Mouse (Mus musculus): Measurements from ENCODE around the gene Rem1. TPM values are rescaled to one million over a fixed set of nuclear protein-coding genes. Genes with fewer than 3 reads are reported as not detected.

The Rem1 gene
- not detected for polyA plus RNA-seq (2017; shearing (Covaris generic))

DNA sequence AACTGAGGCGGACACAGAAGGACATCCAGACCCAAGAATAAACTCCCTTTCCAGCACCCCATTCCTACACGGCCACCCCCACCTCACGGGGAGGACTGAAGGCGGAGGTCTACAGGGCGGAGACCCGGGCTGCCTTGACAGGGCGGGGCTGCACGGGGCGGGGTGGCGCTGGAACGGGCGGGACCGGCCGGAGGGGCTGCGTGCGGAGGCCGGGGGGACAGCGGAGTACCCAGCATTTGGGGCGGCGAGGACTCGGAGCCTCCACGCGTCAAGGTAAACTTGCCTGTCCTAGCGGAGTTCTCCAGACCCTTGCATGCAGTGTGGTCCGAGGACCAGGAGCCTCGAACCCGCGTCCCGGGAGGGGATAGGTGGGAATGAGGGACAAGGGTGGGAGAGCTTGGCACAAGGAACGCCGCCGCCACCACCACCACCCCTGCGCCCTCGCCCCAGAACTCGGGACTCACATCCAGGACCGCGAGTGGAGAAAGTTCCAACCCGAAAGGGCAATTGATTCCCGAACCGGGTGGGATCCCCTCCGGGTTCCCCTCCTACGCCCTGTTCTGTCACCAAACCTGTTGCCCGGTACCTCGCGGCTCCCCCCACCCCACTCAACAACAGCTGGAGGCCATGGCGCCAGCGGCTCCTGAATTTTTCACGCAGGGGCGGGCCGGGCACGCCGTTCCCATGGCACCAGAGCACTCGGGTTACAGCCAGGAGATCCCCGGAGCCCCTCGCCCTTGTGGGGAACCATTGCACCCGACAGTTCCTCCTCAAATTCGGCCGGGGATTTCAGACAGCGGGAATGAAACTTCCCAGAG is at the start of gene Rem1:
Gene Rem1, plus strand, starts transcription at position 178 of the 818 bp plus-strand sequence.

DNA sequence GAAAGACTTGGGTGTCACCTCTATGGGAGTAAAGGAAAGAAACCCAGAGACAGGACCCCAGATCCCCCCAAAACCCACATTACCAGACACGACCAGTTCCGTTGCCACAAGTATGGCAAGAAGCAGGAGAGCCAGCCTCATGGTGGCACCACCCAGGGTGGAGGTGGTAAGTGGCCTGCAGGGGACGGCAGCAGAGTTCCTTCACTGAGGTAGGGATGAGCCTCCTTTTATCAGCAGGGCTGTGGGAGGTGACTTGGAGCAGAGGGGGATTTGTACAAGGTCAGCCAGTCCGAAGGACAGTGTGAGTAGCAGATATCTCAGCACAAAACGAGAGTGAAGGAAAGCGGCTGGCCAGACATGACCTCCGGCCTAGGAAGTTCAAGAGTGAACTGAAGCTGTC is 46.6 kb upstream of the Rem1 start, which contains the start of gene Defb19:
Gene Defb19, minus strand, starts transcription at position 206 of the 400 bp plus-strand sequence.

DNA sequence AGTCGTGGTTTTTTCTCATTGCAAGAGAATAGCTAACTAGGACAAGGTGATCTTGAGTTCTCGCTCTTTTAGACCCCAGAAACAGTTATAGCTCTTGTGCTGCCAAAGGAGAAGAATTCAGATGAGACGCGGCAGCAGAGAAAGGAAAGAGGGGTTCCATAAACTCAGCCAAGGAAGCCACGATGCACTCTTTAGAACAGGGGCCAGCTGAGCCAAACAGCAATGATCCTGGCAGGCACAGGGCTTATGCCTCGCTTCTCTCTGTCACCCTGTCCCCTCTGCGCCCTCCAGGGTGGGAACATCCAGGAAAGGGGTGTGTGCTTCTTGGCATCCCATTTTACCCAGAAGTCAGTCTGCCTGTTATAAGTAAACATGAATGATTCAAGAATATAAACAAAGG is 27.5 kb upstream of the Rem1 start, which contains the start of gene Defb45:
Gene Defb45, minus strand, starts transcription at position 101 of the 400 bp plus-strand sequence.

DNA sequence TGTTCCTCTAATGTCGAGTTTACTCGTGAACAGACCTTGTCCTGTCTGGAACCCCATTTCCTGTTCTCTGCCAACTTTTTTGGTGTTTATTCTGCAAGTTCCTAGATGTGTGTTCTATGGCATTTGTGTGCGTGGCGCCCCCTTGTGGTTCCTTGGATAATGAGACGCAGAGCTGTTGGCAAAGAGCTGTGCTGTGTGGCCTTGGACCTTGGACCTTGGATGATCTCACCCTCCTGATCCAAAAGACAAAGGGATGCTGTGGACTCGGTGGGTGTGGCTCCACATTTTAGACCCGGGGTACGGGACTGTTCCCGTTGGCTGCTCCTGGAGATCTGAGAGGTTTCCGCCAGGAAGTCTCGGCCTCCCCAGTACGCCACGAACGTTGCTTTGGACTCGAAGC is 22.7 kb upstream of the Rem1 start, which contains the start of gene Defb36:
Gene Defb36, plus strand, starts transcription at position 271 of the 400 bp plus-strand sequence.

DNA sequence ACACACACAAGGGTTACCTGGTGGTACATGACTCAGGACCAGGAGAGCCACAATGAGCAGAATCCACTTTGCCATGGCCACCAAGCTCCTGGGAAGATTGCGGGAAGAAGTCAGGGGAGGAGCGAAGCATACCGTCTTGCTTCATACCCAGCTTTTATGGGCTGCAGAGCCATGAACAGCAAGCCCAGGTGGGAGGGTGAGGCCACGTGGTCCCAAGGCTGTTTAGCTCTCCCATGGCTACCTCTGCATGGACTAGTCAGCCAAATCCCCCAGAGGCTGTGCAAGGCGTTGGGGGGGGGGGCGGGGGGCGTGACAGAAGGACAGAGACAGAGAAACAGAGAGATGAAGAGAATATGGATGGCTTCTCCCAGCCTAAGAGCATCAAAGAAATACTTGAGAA is 3.8 kb upstream of the Rem1 start, which contains the start of gene Defb25:
Gene Defb25, minus strand, starts transcription at position 101 of the 400 bp plus-strand sequence.

DNA sequence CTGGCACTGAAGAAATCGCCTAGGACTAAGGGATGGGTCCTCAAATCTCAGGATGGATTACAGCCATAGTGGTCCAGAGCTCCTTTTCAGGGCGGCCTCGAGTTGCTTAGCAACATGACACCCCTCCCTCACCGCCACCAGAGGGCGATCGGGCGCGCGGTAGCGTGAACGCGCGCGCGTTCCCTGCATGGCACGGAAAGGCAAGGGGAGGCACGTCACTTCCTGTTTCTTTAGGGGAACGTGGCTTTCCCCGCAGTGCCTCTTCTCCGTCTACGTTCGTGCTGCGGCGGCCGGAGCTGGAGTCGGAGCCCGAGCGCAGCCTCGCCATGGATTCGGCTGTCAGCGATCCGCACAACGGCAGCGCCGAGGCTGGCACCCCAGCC is 42.5 kb downstream of the Rem1 start, which contains the start of gene H13:
Gene H13, plus strand, starts transcription at position 206 of the 383 bp plus-strand sequence.

Other genes starting within 250 kb of the Rem1 start
- 0.20 TPM for gene Sox12, start 228.9 kb upstream of the Rem1 start, polyA plus RNA-seq (2017; shearing (Covaris generic))
- 0.67 TPM for gene Zcchc3, start 211.9 kb upstream of the Rem1 start, polyA plus RNA-seq (2017; shearing (Covaris generic))
- not detected for gene 6820408C15Rik, start 211.4 kb upstream of the Rem1 start, polyA plus RNA-seq (2017; shearing (Covaris generic))
- gene Defb23, start 162.3 kb upstream of the Rem1 start, polyA plus RNA-seq (2017; shearing (Covaris generic)), result not detected
- gene Defb20, start 149.9 kb upstream of the Rem1 start, polyA plus RNA-seq (2017; shearing (Covaris generic)), result not detected
- gene Defb22, start 136.8 kb upstream of the Rem1 start, polyA plus RNA-seq (2017; shearing (Covaris generic)), result not detected
- gene Defb26, start 115.3 kb upstream of the Rem1 start, polyA plus RNA-seq (2017; shearing (Covaris generic)), result not detected
- not detected for gene Defb28, start 108.7 kb upstream of the Rem1 start, polyA plus RNA-seq (2017; shearing (Covaris generic))
- not detected for gene Defb29, start 86.9 kb upstream of the Rem1 start, polyA plus RNA-seq (2017; shearing (Covaris generic))
- not detected for gene Gm17416, start 57.6 kb upstream of the Rem1 start, polyA plus RNA-seq (2017; shearing (Covaris generic))
- gene Defb21, start 54.2 kb upstream of the Rem1 start, polyA plus RNA-seq (2017; shearing (Covaris generic)), result not detected
- gene Defb19, start 46.6 kb upstream of the Rem1 start, polyA plus RNA-seq (2017; shearing (Covaris generic)), result not detected
- gene Defb45, start 27.6 kb upstream of the Rem1 start, polyA plus RNA-seq (2017; shearing (Covaris generic)), result not detected
- not detected for gene Defb36, start 22.6 kb upstream of the Rem1 start, polyA plus RNA-seq (2017; shearing (Covaris generic))
- gene Defb25, start 3.9 kb upstream of the Rem1 start, polyA plus RNA-seq (2017; shearing (Covaris generic)), result not detected
- 169 TPM for gene H13, start 42.5 kb downstream of the Rem1 start, polyA plus RNA-seq (2017; shearing (Covaris generic))
- gene Mcts2, start 60.1 kb downstream of the Rem1 start, polyA plus RNA-seq (2017; shearing (Covaris generic)), result 4.3 TPM
- gene Id1, start 109.3 kb downstream of the Rem1 start, polyA plus RNA-seq (2017; shearing (Covaris generic)), result 1.1 TPM
- not detected for gene Cox4i2, start 127.2 kb downstream of the Rem1 start, polyA plus RNA-seq (2017; shearing (Covaris generic))
- 68.9 TPM for gene Bcl2l1, start 204.8 kb downstream of the Rem1 start, polyA plus RNA-seq (2017; shearing (Covaris generic))
- gene Tpx2, start 221.0 kb downstream of the Rem1 start, polyA plus RNA-seq (2017; shearing (Covaris generic)), result 0.49 TPM

Measured in effector memory CD4-positive, alpha-beta T cell, adult 5 months (primary cell).